Mouse (Mus musculus) heart, postnatal 25 days (tissue): ENCODE results near the gene Sec16a. TPM values are rescaled to one million over a fixed set of nuclear protein-coding genes. Genes with fewer than 3 reads are reported as not detected.
A peak's percentile ranks its signal among the peaks of the same experiment; 100 is the strongest.
"Not testable (repeated sequence)": the region's sequence is repeated elsewhere in the genome, so short reads cannot be mapped to it uniquely, and the experiment has no call there.

ENCODE experiments used
- DNase-seq: peaks from one replicate; pipeline ENCODE4 v3.0.0; 2022; ENCODE audit warnings: low spot score
- intact Hi-C: fragments of 180-260 bp; cut with DNase I; formaldehyde crosslinking; loops from one replicate; pipeline ENCODE4 v1.15.1; 2025
- total RNA-seq, 2 experiments: library from RNA; stranded (reverse); gene quantifications; 2 replicates each; pipeline ENCODE4 v1.2.3; 2021

Gene Sec16a
- total RNA-seq, 2 experiments from 2014 or later, result 34.9 to 38.8 TPM

GRCm38 (mm10) chr2:26408515-26409356, 36.3 kb downstream of the Sec16a start, which contains the start of gene Inpp5e:
TSS of gene Inpp5e (minus strand) at chr2:26409203.
- peak; percentile 90 for DNase-seq
- intact Hi-C loops, result loop anchor here (5.0 kb wide), 1 partner anchor 81 kb away; no protein-coding TSS in a partner anchor

GRCm38 (mm10) chr2:26403306-26403705, 41.7 kb downstream of the Sec16a start:
- DNase-seq, result no peak
- intact Hi-C loops, result no loop called here

DNA sequence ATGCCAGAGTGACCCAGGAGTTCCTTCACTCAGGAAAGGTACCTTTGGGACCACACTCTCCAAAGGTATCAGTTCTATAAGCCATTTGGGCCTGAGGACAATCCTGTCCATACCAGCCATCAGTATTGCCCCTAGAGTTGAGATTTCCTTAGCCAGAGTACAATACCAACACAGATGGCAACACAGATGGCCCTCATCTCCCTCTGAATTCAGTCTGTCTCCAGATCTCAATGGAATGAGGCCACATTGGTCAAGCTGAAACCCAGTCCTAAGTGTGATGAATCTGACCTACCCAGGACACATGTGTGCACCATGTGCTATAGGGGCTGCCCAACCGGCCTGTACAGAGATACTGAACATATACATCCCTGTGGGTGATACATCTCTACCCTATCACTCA, 42.8 kb downstream of the Sec16a start:
- DNase-seq, result no peak
- intact Hi-C loops, result no loop called here

DNA sequence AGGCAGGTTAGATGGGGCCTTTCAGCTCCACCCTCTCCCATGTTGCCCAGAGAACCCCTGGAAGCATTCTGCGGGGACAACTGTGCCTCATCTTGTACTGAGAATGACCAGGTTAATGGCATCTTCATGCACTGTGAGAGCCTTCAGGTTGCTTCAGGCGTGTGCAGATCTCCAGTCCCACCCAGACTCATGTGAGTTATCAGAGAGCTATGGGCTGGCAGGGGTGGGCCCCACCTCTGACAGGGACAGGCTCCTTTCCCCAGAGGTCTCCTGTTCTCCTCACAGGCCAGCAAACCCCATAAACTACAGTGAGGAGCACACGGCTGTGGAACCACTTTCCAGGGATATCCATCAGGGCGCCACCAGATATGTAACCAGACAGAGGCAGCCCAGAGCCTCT, 44.0 kb downstream of the Sec16a start:
- no peak for DNase-seq
- intact Hi-C loops, result no loop called here

- no peak for DNase-seq
- intact Hi-C loops, result no loop called here
Measured at GRCm38 (mm10) chr2:26400296-26400695, 44.7 kb downstream of the Sec16a start.

DNA sequence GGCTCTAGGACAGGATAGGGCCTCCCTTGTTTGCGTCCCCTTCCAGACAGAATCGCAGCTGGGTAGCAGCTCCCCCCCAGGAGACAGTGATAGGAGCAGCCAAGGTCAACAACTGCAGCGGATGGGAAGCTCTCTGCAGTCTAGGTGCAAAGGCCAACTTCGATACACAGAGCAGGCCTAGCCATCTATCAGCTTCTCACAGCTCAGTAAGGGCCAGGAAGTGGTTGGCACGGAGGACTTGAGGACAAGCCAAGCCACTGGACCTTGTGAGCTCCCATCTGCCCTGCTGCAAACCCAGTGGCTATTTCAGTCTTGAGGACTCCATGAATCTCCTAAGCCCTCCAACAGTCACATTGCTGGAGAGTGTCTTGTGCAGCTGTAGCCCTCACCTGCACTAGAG, 45.4 kb downstream of the Sec16a start:
- peak; percentile 31 for DNase-seq
- intact Hi-C loops, result no loop called here

- DNase-seq, result no peak
- intact Hi-C loops, result no loop called here
Measured at GRCm38 (mm10) chr2:26398978-26399377, 46.0 kb downstream of the Sec16a start.

DNA sequence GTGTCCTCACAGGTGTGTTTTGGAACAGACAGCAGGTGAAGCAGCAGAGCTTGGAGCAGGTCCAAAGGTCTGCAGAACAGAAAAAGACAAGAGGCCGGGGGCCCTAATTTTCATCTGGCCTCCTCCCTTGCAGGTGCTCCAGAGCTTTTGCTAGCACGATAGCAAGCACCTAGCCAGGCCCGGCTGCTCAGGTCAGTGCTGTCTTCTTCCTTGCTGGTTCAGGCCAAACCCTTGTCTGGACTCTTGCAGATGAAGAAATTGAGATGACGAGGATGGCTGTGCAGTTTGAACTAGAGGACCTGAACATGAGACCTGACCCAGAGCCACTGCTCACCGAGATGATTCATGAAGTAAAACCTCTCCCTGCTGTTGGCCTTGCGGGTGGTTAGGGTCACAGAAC, 53.4 kb downstream of the Sec16a start:
- DNase-seq, result no peak
- intact Hi-C loops, result no loop called here

DNA sequence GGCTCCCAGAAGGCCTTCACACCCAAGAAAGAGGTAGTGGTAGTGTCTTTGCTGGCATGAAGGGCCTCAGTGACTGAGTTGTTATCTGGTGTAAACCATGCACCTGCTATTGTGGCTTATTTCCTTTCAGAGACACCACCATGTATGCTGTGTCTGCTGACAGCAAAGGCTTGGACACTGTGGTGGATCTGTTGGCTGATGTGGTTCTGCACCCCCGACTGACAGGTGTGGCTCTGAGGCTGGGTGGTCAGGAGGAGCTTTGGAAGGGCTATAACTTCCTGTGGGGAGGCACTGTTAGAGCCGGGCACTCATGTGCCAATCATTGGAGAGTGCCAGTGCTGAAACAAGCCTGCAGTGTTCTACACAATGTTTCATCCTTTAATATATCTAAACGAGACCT, 54.1 kb downstream of the Sec16a start:
- intact Hi-C loops, result no loop called here

DNA sequence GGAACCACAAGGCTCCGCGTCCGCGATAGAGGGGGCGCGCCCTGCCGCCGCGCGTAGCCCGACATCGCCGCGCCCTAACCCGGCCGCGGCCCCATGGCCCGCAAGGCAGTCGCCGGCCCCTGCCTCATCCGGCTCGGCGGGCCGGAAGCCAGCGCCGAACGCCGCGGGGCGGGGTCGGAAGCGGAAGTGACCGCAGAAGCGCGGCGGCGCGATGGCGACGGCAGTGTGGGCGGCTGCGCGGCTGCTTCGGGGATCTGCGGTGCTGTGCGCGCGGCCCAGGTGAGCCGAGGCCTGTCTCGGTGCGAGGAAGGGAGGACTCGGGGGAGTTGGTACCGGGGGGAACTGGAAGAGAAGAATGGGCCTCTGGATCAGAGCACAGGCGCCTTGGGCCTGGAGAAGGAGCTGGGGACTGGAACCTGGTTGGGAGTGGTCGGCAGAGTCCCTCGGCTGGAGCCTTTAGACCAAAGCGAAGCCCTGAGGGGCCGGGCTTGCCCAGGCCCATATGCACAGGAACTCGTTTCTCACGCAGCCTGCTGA, 55.8 kb downstream of the Sec16a start, which contains the start of the genes Entr1 and Pmpca:
Entr1 (minus strand) TSS at position 163 of the 537 bp plus-strand sequence.
Pmpca (plus strand) TSS at position 186 of the 537 bp plus-strand sequence.
- intact Hi-C loops, result loop anchor here (1.0 kb wide), 1 partner anchor 37 kb away; the partner anchor contains the start of gene Dnlz
- peak; percentile 72 for DNase-seq

More for the DNA sequence above, 54.1 kb downstream of the Sec16a start:
- no peak for DNase-seq

- no peak for DNase-seq
Measured at GRCm38 (mm10) chr2:26388682-26389153, 56.3 kb downstream of the Sec16a start.

DNA sequence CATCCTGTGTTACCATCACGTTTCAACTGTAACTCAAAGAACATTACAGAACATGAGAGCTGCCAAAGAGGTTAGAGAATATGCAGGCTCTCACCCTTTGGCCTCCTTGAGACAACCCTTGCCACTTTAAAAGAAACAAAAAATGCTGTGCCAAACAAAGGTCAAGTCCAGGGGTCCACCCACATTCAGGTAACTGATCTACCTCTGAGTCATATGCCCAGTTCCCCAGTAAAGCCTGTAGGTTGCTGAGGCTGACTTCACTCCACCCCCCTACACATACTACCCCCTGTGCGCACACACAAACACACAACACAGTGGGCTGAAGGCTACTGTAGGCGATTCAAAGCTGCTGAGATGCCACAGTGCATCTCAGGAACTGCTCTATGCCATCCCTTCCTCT, 57.3 kb downstream of the Sec16a start:
- intact Hi-C loops, result no loop called here
- no peak for DNase-seq

More at GRCm38 (mm10) chr2:26388682-26389153, 56.3 kb downstream of the Sec16a start:
- intact Hi-C loops, result loop anchor here (1.0 kb wide), 1 partner anchor 36 kb away; the partner anchor contains the start of gene Dnlz

DNA sequence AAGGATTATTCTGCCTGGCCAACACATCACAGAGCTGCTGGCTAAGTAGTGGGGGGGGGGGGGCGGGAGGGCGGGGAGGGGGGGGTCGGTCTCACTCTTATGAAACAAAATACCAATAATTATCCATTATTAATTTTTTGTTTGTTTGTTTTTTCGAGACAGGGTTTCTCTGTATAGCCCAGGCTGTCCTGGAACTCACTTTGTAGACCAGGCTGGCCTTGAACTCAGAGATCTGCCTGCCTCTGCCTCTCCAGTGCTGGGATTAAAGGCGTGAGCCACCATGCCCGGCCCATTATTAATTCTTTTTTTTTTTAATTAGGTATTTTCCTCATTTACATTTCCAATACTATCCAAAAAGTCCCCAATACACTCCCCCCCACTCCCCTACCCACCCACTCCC, 64.1 kb downstream of the Sec16a start:
- intact Hi-C loops, DNase-seq: not testable (repeated sequence)

- peak; percentile 60 for DNase-seq
- intact Hi-C loops, result no loop called here
Measured at GRCm38 (mm10) chr2:26380131-26380771, 64.8 kb downstream of the Sec16a start, which contains the start of gene Snapc4. TSS of gene Snapc4 (minus strand) at chr2:26380653.

DNA sequence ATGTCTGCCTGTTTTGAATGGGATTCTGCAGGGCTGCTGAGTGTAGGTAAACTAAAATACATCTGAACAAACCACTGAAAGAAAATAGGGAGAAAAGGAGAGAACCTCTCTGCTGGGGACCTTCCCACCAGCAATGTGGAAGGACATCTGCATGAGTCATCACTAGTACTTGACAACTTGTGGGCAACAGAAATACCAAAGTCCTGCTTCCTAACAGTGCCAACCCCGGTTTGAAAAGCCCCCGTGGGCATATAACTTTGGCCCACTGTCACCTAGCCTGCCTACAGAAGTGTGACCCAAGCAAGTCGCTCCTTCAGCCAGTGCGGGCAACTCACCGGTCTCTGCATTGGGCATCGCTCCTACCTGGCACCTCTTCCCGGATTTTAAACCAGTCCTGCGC, 72.6 kb downstream of the Sec16a start:
- intact Hi-C loops, result no loop called here
- DNase-seq, result no peak

DNA sequence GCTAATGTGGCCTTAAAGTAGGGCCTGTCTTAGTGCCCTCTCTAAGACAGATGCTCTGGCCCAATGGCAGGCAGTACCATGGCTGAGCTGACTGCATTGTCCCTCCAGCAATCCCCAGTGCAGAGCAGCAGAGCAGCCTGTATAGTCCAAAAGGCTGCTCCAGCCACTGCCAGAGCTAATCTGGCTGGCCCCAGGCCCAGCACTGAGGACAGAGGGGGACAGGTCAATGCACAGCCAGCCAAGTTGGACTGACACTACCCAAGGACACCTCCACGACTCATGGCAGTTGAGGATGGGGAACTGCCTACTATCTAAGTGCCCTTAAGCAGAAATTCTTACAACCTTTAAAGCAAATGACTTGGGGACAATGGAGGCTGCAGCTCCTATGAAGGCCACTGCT, 76.4 kb downstream of the Sec16a start:
- intact Hi-C loops, result no loop called here
- DNase-seq, result no peak

DNA sequence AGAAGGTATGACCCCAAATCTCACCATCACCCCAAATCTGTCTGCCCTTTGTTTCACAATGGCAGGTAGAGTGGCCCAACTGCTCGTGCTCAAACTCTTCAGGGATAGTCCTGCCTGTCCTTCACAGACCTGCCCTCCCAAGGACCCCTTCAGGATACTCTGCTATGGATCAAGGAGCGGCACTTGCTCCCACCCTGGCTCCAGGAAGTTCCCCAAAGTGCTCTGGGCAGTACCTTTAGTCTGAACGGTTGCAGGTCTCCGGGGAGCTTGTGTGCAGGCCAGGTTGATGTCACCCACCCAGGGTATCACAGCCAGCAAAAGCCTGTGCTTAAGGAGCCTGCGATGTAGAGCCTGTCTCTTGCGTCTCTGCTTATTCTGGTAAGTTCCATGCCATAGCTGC, 77.1 kb downstream of the Sec16a start:
- intact Hi-C loops, result no loop called here
- DNase-seq, result no peak

DNA sequence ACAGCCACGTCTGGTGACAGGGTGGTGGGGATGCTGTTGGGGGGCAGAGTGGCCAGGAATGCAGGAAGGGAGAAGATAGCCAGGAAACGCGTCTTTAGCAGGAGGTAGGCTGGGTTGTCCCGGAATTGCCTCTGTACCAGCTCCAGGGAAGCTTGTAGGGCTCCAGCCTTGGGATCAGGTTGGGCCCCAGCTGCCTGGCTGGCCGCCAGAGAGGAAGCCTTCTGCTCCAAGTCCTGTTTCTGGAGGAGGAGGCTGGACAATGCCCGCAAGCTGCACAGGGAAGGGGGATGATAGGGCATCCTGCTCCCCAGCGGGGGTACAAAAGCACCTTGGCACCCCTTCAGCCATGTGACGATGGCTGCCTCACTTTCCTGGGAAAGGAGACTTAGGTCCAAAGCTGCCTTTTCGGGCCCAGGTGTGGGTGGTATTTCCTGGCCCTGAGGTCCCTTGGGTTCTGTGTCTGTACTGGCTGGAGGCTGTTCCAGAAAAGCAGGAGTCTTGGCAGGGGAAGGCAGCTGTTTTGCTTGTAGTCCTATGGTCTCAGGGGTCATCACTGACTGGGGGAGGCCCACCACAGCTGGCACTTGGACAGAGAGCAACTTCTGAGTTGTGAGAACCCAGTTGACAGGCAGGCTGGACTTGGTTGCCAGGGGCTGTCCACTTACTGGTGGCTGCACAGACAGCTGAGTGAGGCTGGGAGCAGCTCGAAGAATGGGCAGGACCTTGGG, 80.1 kb downstream of the Sec16a start:
- intact Hi-C loops, result no loop called here
- DNase-seq, result peak; percentile 64

DNA sequence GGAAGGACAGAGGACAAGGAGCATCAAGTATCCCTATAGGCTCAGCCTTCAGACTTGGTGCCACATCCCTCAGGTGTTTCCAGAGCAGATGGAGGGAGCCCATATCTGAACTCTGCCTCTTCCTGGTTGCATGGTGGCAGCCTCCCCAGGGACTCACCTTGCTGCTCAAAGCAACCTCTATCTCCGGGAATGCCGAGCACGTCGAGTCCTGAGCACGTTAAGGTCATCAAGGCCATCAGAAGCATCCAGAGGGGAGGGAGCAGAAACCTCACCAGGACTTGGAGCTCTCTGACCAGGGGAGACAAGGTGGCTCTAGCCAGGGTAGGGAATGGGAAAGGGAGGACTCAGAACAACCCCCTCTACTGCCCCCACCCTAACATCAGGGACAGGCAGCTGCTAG, 81.5 kb downstream of the Sec16a start:
- intact Hi-C loops, result no loop called here
- no peak for DNase-seq

- DNase-seq, result no peak
- intact Hi-C loops, result no loop called here
Measured at GRCm38 (mm10) chr2:26362991-26363390, 82.0 kb downstream of the Sec16a start.
